Mouse (Mus musculus) olfactory bulb, adult 2 months (tissue): ENCODE results near the gene Abhd6. TPM values are rescaled to one million over a fixed set of nuclear protein-coding genes. Genes with fewer than 3 reads are reported as not detected.

Experiments
- H3K27ac ChIP-seq: fragments of 200-500 bp; 2 replicates; pipeline ENCODE4 v1.5.1; 2012; ENCODE audit warnings: low read depth, low read length; ENCODE audit not compliant: insufficient read depth
- H3K4me1 ChIP-seq: fragments of 200-500 bp; 2 replicates; pipeline ENCODE4 v1.6.1; 2012; ENCODE audit warnings: low read length; ENCODE audit not compliant: control insufficient read depth, insufficient read depth
- H3K4me3 ChIP-seq: fragments of 200-500 bp; 2 replicates; pipeline ENCODE4 v1.5.1; 2012; ENCODE audit warnings: mild to moderate bottlenecking, low read depth, low read length, moderate library complexity; ENCODE audit not compliant: insufficient read depth
- CTCF ChIP-seq: fragments of 200-500 bp; IDR thresholded peaks from 2 replicates; pipeline ENCODE4 v1.5.1; 2012; ENCODE audit warnings: low read depth, mild to moderate bottlenecking, low read length, moderate library complexity; ENCODE audit not compliant: insufficient read depth
- POLR2A ChIP-seq: fragments of 200-500 bp; IDR thresholded peaks from 2 replicates; pipeline ENCODE4 v1.6.1; 2012; ENCODE audit warnings: mild to moderate bottlenecking, low read depth, low read length, moderate library complexity; ENCODE audit not compliant: insufficient read depth
- WGBS: fragments of 180-500 bp; shearing (Covaris S2); methylation state at CpG from one replicate; pipeline ENCODE4 v1.1.7; 2018; 5-methylcytosine and 5-hydroxymethylcytosine counted together
- polyA plus RNA-seq: library from polyadenylated mRNA; stranded (reverse); fragments of >200 nt; gene quantifications from 2 replicates; pipeline ENCODE4 v1.2.4, GENCODE M21; 2012; ENCODE audit warnings: low replicate concordance; ENCODE audit not compliant: missing spikeins, insufficient read depth, insufficient read length

Gene Abhd6
- polyA plus RNA-seq, 1 experiment = not detected

DNA sequence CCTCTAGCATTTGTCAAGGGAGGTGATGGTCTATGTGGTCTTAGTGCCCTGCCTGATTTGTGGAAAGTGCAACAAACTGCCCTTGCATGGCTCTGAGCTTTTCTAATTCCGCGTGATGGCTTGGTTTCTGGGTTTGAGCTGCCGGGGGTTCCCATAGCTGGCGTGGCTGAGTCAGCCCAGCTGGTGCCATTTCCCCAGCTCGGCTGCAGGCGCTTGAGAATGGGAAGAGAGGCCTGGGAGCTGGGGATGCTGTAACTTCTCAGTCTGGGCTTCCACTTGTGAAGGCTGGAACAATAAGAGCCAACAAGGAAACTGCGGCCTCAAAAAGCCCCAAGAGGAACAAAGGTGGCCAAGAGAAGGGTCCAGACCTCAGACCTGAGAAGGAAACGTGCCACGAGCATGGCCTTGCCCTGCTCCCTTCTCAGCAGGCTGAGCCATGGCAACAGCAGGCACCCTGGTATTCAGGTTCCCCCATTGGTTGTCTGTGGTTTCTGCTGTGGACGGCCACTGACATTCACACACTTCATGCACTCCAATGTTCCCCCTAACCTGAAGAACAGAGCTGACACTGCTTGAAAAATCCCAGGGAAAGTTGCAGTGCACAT, 30.7 kb upstream of the Abhd6 start:
- no peak for TF ChIP-seq CTCF
- no peak for TF ChIP-seq POLR2A
- WGBS = 66% methylated on average over 10 of the region's 10 CpGs
- H3K4me1 ChIP-seq = no peaks in the 10 kb centered on the region
- H3K27ac ChIP-seq = no peak overlapping the region
- H3K4me3 ChIP-seq = no peak overlapping the region

GRCm38 (mm10) chr14:7974643-7975042, 28.1 kb upstream of the Abhd6 start:
- TF ChIP-seq POLR2A = no peak
- TF ChIP-seq CTCF = no peak
- H3K4me3 ChIP-seq = no peak overlapping the region
- 89% methylated on average over 1 of the region's 1 CpGs for WGBS
- no peaks in the 10 kb centered on the region for H3K4me1 ChIP-seq
- H3K27ac ChIP-seq = no peak overlapping the region

DNA sequence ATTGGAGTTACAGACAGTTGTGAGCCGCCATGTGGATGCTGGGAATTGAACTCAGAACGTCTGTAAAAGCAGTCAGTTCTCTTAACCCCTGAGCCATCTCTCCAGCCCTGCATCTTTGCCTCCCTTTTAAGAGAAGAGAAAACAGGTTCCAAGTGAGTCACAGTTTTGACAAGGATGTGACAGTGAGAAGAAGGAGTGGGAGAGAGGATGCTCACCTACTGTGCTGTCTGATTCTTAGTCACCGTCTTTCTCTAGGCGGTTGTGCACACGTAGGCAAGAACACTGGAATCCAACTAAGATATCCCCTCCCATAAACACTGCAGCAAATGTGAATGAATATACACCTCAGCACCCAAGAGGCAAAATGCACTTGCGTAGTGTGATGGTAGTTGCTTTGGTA, 27.5 kb upstream of the Abhd6 start:
- TF ChIP-seq POLR2A = no peak
- no peak for TF ChIP-seq CTCF
- WGBS = 59% methylated on average over 6 of the region's 6 CpGs
- H3K4me3 ChIP-seq = no peak overlapping the region
- H3K4me1 ChIP-seq = no peaks in the 10 kb centered on the region
- H3K27ac ChIP-seq = no peak overlapping the region

DNA sequence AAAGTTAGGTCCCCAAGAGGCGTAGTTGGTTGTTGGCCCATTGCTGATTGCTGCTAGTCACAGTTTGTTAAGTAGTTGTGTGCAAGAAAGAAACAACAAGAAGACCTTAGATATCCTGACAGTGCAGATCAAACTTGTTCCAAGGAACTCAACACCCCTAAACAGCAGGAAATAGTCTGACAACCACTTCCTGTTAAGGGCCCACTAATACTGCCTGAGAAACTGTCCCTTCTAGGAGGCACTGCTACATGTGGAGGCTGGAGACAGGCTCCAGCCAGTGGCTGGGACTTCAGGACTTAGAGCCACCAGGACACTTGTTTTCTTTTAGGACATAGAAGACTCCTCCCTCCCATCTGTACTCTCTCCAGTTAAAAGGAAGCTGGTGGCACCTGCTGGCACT, 25.2 kb upstream of the Abhd6 start:
- Histone ChIP-seq H3K4me3 (no peak overlapping the region), H3K27ac (no peak overlapping the region), H3K4me1 (no peaks in the 10 kb centered on the region)
- WGBS = 97% methylated on average over 1 of the region's 1 CpGs
- TF ChIP-seq CTCF = no peak
- no peak for TF ChIP-seq POLR2A

DNA sequence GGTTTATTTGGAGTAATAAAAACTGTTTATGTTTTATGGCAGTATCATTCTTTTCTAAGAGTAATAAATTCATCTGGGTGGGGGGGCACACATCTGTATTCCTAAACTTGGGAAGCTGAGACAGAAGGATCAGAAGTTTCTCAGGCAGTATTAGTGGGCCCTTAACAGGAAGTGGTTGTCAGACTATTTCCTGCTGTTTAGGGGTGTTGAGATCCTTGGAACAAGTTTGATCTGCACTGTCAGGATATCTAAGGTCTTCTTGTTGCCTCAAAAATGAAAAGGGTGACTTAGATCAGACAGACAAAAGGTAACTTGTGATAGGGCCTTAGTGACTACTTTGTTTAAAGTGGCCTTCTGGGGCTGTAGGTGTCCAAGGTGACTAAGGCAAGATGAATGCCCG, 24.5 kb upstream of the Abhd6 start:
- Histone ChIP-seq H3K4me1 (no peaks in the 10 kb centered on the region), H3K4me3 (no peak overlapping the region), H3K27ac (no peak overlapping the region)
- TF ChIP-seq POLR2A (no peak), CTCF (no peak)
- WGBS = 85% methylated on average over 1 of the region's 1 CpGs

DNA sequence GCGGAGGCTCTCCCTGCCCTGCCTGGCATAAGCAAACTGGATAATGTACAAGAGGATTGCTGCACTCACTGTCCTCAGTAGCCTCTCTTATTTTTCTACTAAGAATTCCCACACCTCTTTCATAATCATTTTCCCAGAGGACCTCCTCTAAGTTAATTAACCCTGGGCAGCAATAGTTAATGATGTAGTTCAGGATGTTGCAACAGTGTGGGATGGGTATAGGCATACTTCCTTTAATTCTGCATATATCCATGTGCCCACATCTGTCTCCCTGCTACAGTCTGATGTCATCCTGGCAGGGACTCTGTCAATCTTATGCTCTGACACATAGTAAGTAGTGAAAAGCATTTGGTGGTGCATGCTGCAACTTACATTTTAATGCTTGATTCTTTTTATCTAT, 21.5 kb upstream of the Abhd6 start:
- Histone ChIP-seq H3K27ac (no peak overlapping the region), H3K4me3 (no peak overlapping the region), H3K4me1 (no peaks in the 10 kb centered on the region)
- WGBS = 100% methylated on average over 1 of the region's 1 CpGs
- no peak for TF ChIP-seq CTCF
- TF ChIP-seq POLR2A = no peak

GRCm38 (mm10) chr14:7986913-7987312, 15.8 kb upstream of the Abhd6 start:
- WGBS = 94% methylated on average over 6 of the region's 6 CpGs
- no peaks in the 10 kb centered on the region for H3K4me1 ChIP-seq
- TF ChIP-seq CTCF (no peak), POLR2A (no peak)
- no peak overlapping the region for H3K27ac ChIP-seq
- no peak overlapping the region for H3K4me3 ChIP-seq

DNA sequence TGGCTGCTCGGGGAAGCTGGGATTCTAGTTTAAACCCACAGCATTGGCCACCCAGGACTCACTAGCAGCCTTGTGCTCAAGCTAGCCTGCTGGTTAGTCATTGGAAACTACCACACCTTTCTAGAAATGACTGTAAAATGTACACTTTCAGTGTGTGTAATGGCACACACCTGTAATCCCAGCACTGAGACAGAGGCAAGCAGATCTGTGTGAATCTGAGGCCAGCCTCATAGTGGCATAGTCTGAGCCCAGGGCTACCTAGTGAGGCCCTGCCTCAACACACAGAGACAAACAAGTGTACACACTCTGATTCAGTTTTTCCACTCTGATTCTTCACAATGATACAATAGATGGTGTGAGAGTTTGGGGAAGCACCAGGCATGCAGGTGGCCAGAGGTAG, 13.3 kb upstream of the Abhd6 start:
- no peak overlapping the region for H3K4me3 ChIP-seq
- TF ChIP-seq POLR2A (no peak), CTCF (no peak)
- 77% methylated on average over 1 of the region's 1 CpGs for WGBS
- H3K4me1 ChIP-seq = no peaks in the 10 kb centered on the region
- no peak overlapping the region for H3K27ac ChIP-seq

DNA sequence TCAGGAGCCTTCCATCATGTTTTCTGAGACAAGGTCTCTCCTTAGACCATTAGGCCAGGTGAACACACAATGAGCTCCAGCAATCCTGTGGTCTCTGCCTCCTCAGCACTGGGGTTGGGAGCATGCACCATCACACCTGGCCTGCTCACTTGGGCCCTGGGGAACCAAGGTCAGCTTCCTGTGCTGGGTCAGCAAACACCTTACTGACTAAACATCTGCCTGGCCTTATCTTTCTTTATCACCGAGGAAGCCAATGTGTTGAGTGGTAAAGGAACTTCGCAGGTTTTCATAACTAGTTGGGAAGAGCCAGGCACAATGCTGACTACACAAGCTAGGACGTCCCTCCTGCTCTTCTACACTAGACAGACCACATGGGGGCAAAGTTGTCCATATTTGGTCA, 12.7 kb upstream of the Abhd6 start:
- no peaks in the 10 kb centered on the region for H3K4me1 ChIP-seq
- H3K4me3 ChIP-seq = no peak overlapping the region
- no peak overlapping the region for H3K27ac ChIP-seq
- 76% methylated on average over 3 of the region's 3 CpGs for WGBS
- TF ChIP-seq CTCF = no peak
- no peak for TF ChIP-seq POLR2A
